Mouse (Mus musculus): ENCODE measurements around the gene Grik1.

Gene Grik1

DNA sequence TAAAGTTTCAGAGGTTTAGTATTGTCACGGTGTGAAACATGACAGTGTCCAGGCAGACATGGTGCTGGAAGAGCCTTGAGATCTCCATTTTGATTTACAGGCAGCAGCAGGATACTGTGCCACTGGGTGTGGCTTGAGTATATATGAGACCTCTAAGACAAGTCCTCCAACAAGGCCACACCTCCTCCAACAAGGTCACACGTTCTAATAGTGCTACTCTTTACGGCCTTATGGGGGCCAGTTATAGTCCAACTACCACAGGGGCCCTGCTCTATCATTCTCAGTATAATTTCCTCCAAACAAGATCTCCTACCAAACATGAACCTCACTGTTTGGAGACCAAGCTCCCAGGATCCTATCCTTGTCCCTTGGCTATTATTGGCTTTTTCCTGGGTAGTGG is 441.3 kb downstream of the Grik1 start:
- no peak for DNase-seq

Measured in cerebellum, postnatal 10 days (tissue).